Mouse (Mus musculus) stomach, embryonic 15.5 days (tissue): ENCODE measurements at regions not wholly inside any gene's neighbourhood (a gene's known extent, or its start where the extent isn't known, plus 50 kb on each side); places are given as distances from the start of the nearest gene placed in this dataset.

Experiments
- ATAC-seq: fragments of 200-750 bp; cut with Nextera tagmentation; 2 replicates; pipeline ENCODE4 v1.8.0; 2017; ENCODE audit warnings: low read depth, moderate number of reproducible peaks, moderate TSS enrichment; ENCODE audit not compliant: insufficient read depth, low FRiP score
- H3K27ac ChIP-seq: fragments of 300-500 bp; sonication (generic); 2 replicates; pipeline ENCODE4 v1.5.1; 2015; ENCODE audit warnings: mild to moderate bottlenecking, inconsistent platforms
- H3K27me3 ChIP-seq: fragments of 300-500 bp; sonication (generic); replicated peaks from 2 replicates; pipeline ENCODE4 v1.6.1; 2015; ENCODE audit warnings: inconsistent platforms
- H3K36me3 ChIP-seq: fragments of 300-500 bp; sonication (generic); 2 replicates; pipeline ENCODE4 v1.6.1; 2015; ENCODE audit warnings: inconsistent platforms
- H3K4me1 ChIP-seq: fragments of 300-500 bp; sonication (generic); 2 replicates; pipeline ENCODE4 v1.6.1; 2015; ENCODE audit warnings: inconsistent platforms
- H3K4me2 ChIP-seq: fragments of 300-500 bp; sonication (generic); 2 replicates; pipeline ENCODE4 v1.6.1; 2015; ENCODE audit warnings: mild to moderate bottlenecking, inconsistent platforms
- H3K4me3 ChIP-seq: fragments of 300-500 bp; sonication (generic); replicated peaks from 2 replicates; pipeline ENCODE4 v1.5.1; 2015; ENCODE audit warnings: inconsistent platforms
- H3K9ac ChIP-seq: fragments of 300-500 bp; sonication (generic); 2 replicates; pipeline ENCODE4 v1.6.1; 2015; ENCODE audit warnings: inconsistent platforms
- H3K9me3 ChIP-seq: fragments of 300-500 bp; sonication (generic); 2 replicates; pipeline ENCODE4 v1.6.1; 2016; ENCODE audit warnings: inconsistent platforms
- WGBS: fragments of 180-500 bp; shearing (Covaris S2); methylation state at CpG from one replicate; pipeline ENCODE4 v1.1.7; 2015; 5-methylcytosine and 5-hydroxymethylcytosine counted together

- 43% methylated on average over 29 of the region's 29 CpGs for WGBS
- no peak overlapping the region for H3K4me3 ChIP-seq
- H3K36me3 ChIP-seq: no peaks in the 10 kb centered on the region
- H3K4me1 ChIP-seq: no peaks in the 10 kb centered on the region
- H3K27ac ChIP-seq: no peak overlapping the region
- H3K27me3 ChIP-seq: no peaks in the 10 kb centered on the region
- ATAC-seq: no peak; the same call in 1 of the 2 replicates
- H3K4me2 ChIP-seq: peak overlapping the region; percentile 35
- no peak overlapping the region for H3K9ac ChIP-seq
- no peaks in the 10 kb centered on the region for H3K9me3 ChIP-seq
Observed at GRCm38 (mm10) chr14:59075845-59076745, 66.6 kb downstream of the 1700129C05Rik start.

GRCm38 (mm10) chr14:59072323-59073039 lies 70.2 kb downstream of the 1700129C05Rik start:
- Histone ChIP-seq H3K4me1 (no peaks in the 10 kb centered on the region), H3K4me2 (no peak overlapping the region), H3K27ac (no peak overlapping the region), H3K36me3 (no peaks in the 10 kb centered on the region), H3K27me3 (no peaks in the 10 kb centered on the region), H3K9ac (no peak overlapping the region), H3K4me3 (no peak overlapping the region), H3K9me3 (no peaks in the 10 kb centered on the region)
- 89% methylated on average over 7 of the region's 7 CpGs for WGBS
- ATAC-seq: no peak

- no peaks in the 10 kb centered on the region for H3K36me3 ChIP-seq
- no peak for ATAC-seq
- H3K27ac ChIP-seq: no peak overlapping the region
- H3K9me3 ChIP-seq: no peaks in the 10 kb centered on the region
- H3K4me3 ChIP-seq: no peak overlapping the region
- H3K27me3 ChIP-seq: no peaks in the 10 kb centered on the region
- no peak overlapping the region for H3K9ac ChIP-seq
- WGBS: 70% methylated on average over 2 of the region's 2 CpGs
- no peak overlapping the region for H3K4me2 ChIP-seq
- no peaks in the 10 kb centered on the region for H3K4me1 ChIP-seq
Observed at GRCm38 (mm10) chr14:59070056-59070455, 72.6 kb downstream of the 1700129C05Rik start.

GRCm38 (mm10) chr14:59066456-59067220 lies 76.1 kb downstream of the 1700129C05Rik start:
- no peak overlapping the region for H3K27ac ChIP-seq
- H3K4me2 ChIP-seq: no peak overlapping the region
- no peak overlapping the region for H3K9ac ChIP-seq
- H3K4me1 ChIP-seq: no peaks in the 10 kb centered on the region
- H3K27me3 ChIP-seq: no peaks in the 10 kb centered on the region
- ATAC-seq: no peak
- no peak overlapping the region for H3K4me3 ChIP-seq
- H3K36me3 ChIP-seq: no peaks in the 10 kb centered on the region
- WGBS: 55% methylated on average over 8 of the region's 8 CpGs
- H3K9me3 ChIP-seq: no peaks in the 10 kb centered on the region

GRCm38 (mm10) chr14:59063221-59063620 lies 79.5 kb downstream of the 1700129C05Rik start:
- 73% methylated on average over 3 of the region's 3 CpGs for WGBS
- no peaks in the 10 kb centered on the region for H3K4me1 ChIP-seq
- H3K27ac ChIP-seq: no peak overlapping the region
- no peaks in the 10 kb centered on the region for H3K9me3 ChIP-seq
- ATAC-seq: no peak
- H3K27me3 ChIP-seq: no peaks in the 10 kb centered on the region
- H3K4me2 ChIP-seq: no peak overlapping the region
- H3K36me3 ChIP-seq: no peaks in the 10 kb centered on the region
- no peak overlapping the region for H3K9ac ChIP-seq
- no peak overlapping the region for H3K4me3 ChIP-seq

GRCm38 (mm10) chr14:59056832-59057231 lies 85.9 kb downstream of the 1700129C05Rik start:
- 92% methylated on average over 3 of the region's 3 CpGs for WGBS
- Histone ChIP-seq H3K27me3 (no peaks in the 10 kb centered on the region), H3K9ac (no peak overlapping the region), H3K4me2 (no peak overlapping the region), H3K36me3 (no peaks in the 10 kb centered on the region), H3K4me1 (no peaks in the 10 kb centered on the region), H3K9me3 (no peaks in the 10 kb centered on the region), H3K4me3 (no peak overlapping the region), H3K27ac (no peak overlapping the region)
- no peak for ATAC-seq

- WGBS: 80% methylated on average over 3 of the region's 3 CpGs
- Histone ChIP-seq H3K4me2 (no peak overlapping the region), H3K9me3 (no peaks in the 10 kb centered on the region), H3K27ac (no peak overlapping the region), H3K27me3 (no peaks in the 10 kb centered on the region), H3K4me3 (no peak overlapping the region), H3K4me1 (no peaks in the 10 kb centered on the region), H3K36me3 (no peaks in the 10 kb centered on the region), H3K9ac (no peak overlapping the region)
- no peak for ATAC-seq
Observed at GRCm38 (mm10) chr14:59055283-59055682, 87.4 kb downstream of the 1700129C05Rik start.

- WGBS: 60% methylated on average over 3 of the region's 3 CpGs
- H3K4me3 ChIP-seq: no peak overlapping the region
- H3K36me3 ChIP-seq: no peaks in the 10 kb centered on the region
- H3K9me3 ChIP-seq: no peaks in the 10 kb centered on the region
- H3K4me1 ChIP-seq: no peaks in the 10 kb centered on the region
- H3K27me3 ChIP-seq: no peaks in the 10 kb centered on the region
- no peak overlapping the region for H3K9ac ChIP-seq
- no peak for ATAC-seq
- no peak overlapping the region for H3K4me2 ChIP-seq
- H3K27ac ChIP-seq: no peak overlapping the region
Observed at GRCm38 (mm10) chr14:59052421-59052820, 90.3 kb downstream of the 1700129C05Rik start.

- no peaks in the 10 kb centered on the region for H3K9me3 ChIP-seq
- no peaks in the 10 kb centered on the region for H3K4me1 ChIP-seq
- no peak for ATAC-seq
- no peak overlapping the region for H3K4me3 ChIP-seq
- H3K27me3 ChIP-seq: no peaks in the 10 kb centered on the region
- H3K4me2 ChIP-seq: no peak overlapping the region
- 42% methylated on average over 6 of the region's 6 CpGs for WGBS
- no peaks in the 10 kb centered on the region for H3K36me3 ChIP-seq
- H3K9ac ChIP-seq: no peak overlapping the region
- H3K27ac ChIP-seq: no peak overlapping the region
Observed at GRCm38 (mm10) chr14:59051478-59051879, 91.2 kb downstream of the 1700129C05Rik start.

GRCm38 (mm10) chr14:59045687-59046086 lies 97.0 kb downstream of the 1700129C05Rik start:
- H3K27ac ChIP-seq: no peak overlapping the region
- no peak overlapping the region for H3K4me2 ChIP-seq
- 75% methylated on average over 7 of the region's 7 CpGs for whole genome bisulfite sequencing
- no peaks in the 10 kb centered on the region for H3K27me3 ChIP-seq
- no peak overlapping the region for H3K4me3 ChIP-seq
- H3K9me3 ChIP-seq: no peaks in the 10 kb centered on the region
- no peaks in the 10 kb centered on the region for H3K36me3 ChIP-seq
- no peak overlapping the region for H3K9ac ChIP-seq
- ATAC-seq: no peak
- no peaks in the 10 kb centered on the region for H3K4me1 ChIP-seq

- H3K36me3 ChIP-seq: no peaks in the 10 kb centered on the region
- H3K4me3 ChIP-seq: no peak overlapping the region
- H3K4me1 ChIP-seq: no peaks in the 10 kb centered on the region
- H3K27ac ChIP-seq: no peak overlapping the region
- WGBS: 79% methylated on average over 7 of the region's 7 CpGs
- no peak for ATAC-seq
- H3K27me3 ChIP-seq: no peaks in the 10 kb centered on the region
- no peak overlapping the region for H3K4me2 ChIP-seq
- H3K9me3 ChIP-seq: no peaks in the 10 kb centered on the region
- no peak overlapping the region for H3K9ac ChIP-seq
Observed at GRCm38 (mm10) chr14:59045235-59045634, 97.5 kb downstream of the 1700129C05Rik start.

GRCm38 (mm10) chr14:59042152-59042551 lies 100.5 kb downstream of the 1700129C05Rik start:
- Histone ChIP-seq H3K9ac (no peak overlapping the region), H3K4me3 (no peak overlapping the region), H3K27me3 (no peaks in the 10 kb centered on the region), H3K4me2 (no peak overlapping the region), H3K4me1 (no peaks in the 10 kb centered on the region), H3K36me3 (no peaks in the 10 kb centered on the region), H3K27ac (no peak overlapping the region), H3K9me3 (no peaks in the 10 kb centered on the region)
- ATAC-seq: no peak
- WGBS: 87% methylated on average over 2 of the region's 2 CpGs
